Mouse (Mus musculus): ENCODE data around the gene Samd4b. TPM values are rescaled to one million over a fixed set of nuclear protein-coding genes. Genes with fewer than 3 reads are reported as not detected.

Samd4b gene
- total RNA-seq, 2 experiments from 2014 or later = 3.9 to 25.0 TPM

DNA sequence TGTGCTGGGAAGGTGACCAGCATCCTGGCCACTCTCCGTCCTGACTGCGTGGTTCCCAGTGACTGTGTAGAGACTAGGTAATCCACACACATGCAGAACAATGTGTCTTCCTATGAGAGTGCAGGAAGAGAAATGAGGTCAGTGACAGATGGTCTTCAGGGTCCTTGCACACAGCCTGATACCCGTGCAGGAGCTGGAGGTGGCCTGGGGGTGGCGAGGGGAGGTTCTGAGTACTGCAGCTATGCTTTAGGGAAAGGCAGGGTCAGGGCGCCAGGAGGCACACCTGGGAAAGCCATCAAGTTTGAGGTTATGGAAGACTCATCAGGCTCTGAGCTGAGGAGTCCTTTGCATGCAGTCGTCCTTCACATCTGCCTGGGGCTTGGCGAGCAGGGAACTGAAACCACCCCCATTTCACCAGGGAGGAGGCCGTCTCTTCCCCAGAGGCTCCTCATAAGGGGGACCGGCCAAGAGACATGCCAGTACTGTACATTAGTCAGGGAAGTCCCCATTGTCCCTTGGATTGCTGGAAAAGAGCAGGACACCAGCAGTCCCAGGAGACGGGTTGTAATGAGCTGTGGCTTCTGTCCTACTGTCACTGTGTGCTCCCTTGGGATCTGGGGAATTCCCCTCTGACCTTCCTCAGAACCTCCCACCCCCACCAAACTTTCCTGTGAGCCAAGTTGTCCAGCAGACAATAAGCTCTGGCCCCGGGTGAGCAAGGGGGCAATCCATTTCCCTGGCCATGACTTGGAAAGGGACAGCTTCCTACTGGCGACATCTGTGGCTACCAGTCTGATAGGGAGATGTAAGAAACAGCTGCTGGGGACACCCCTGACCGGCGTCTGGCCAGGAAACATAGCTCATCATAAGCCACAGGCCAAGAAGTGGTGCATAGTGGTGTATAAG is 4.5 kb downstream of the Samd4b start:
- peak; percentile 50 for ATAC-seq (replicated peaks; ENCODE audit: poor library complexity, severe bottlenecking)

DNA sequence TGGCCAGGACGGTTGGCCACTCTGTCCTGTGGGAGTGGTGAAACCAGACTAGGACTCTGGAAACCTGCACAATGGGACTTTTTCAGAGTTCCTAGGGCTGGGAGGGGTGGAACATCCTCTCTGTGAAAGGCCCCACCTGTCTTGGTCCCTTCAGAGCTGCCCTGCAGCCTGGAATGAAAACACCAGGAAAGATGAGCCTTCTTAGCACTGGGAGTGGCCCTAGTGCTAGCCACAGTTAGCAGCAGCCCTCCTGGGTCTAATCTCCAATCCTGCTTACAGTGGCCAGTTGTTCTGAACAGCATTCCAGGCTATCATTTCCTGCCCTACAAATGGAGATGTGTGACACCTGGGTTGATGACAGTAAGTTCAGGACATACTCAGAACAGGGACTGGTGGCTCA is 6.1 kb downstream of the Samd4b start:
- ATAC-seq (replicated peaks; ENCODE audit: poor library complexity, severe bottlenecking) = no peak

DNA sequence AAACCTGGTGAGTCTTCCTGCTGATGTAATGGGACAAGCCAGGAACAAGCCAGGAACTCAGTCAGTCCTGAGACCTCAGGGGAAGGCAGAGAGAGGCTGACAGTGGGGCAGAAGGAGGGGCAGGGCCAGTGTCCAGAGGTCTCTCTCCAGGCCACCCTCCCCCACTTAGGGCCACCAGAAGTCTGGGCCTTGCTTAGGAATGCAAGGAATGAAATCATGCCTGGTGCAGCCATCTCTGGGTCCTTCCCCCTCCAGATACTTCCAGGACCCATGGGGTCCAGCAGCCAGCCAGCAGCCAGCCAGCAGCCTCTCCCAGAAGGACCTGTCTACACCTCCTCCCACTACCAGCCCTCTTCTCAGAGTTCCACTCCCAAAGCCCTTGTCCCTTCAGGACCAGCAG is 10.3 kb downstream of the Samd4b start:
- no peak for ATAC-seq (replicated peaks; ENCODE audit: poor library complexity, severe bottlenecking)

DNA sequence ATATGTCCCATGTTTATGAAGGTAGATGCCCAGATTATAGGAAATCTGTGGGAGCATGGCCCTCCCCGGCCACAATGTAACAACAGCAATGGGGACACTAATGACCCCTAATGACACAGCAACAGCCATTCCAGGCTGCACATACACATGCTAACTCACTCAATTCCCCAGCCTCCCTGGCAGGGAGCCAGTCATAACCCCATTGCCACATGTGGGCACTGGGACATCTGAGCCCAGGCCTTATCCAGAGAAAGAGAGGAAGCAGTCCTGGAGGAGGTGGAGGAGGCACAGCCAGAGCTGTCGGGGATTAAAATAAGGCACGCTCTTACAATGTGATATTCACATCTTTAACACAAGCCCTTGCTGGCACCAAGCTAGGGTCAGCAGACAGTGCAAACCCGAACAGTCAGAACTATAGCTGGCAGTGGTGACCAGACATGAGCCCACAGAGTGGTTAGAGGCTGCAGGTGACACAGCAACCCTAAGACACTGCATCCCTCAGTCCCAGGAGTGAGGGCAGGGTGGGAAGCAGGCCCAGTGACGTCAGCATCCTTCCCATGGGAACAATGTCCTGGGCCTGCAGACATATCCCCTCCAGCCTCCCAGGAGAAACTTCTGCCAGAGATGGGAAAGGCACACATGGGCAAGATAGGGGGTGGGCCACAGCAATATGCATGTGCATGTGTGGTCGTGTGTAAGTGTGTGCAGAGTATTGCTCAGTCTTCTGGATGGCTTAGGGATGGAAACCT is 11.1 kb downstream of the Samd4b start:
- ATAC-seq (replicated peaks; ENCODE audit: poor library complexity, severe bottlenecking) = peak; percentile 36; the same call in 1 of the 2 replicates

GRCm38 (mm10) chr7:28585001-28585400 is 12.9 kb downstream of the Samd4b start:
- no peak for ATAC-seq (replicated peaks; ENCODE audit: poor library complexity, severe bottlenecking)

GRCm38 (mm10) chr7:28584468-28584867 is 13.5 kb downstream of the Samd4b start:
- no peak for ATAC-seq (replicated peaks; ENCODE audit: poor library complexity, severe bottlenecking)

- ATAC-seq (replicated peaks; ENCODE audit: poor library complexity, severe bottlenecking) = peak; percentile 60
Observed at GRCm38 (mm10) chr7:28583570-28584344, 14.2 kb downstream of the Samd4b start.

DNA sequence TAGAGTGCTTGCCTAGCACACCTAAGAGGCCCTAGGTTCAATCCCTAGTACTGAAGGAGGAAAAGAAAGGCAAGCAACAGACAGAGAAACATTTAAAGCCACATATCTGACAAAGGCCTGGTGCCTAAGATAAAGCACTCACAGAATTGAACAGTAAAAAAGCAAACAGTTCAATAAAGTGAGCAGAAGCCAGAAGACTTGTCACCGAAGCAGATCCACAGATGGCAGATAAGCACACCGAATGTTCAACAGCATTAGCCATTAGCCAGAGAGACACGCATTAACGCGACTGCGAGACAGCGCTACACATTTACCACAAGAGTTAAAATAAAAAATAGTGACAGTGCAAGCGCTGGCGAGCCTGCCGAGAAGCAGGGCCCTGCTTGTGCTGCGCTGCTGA is 15.1 kb downstream of the Samd4b start:
- no peak for ATAC-seq (replicated peaks; ENCODE audit: poor library complexity, severe bottlenecking)

GRCm38 (mm10) chr7:28581721-28582120 is 16.2 kb downstream of the Samd4b start:
- ATAC-seq (replicated peaks; ENCODE audit: poor library complexity, severe bottlenecking) = no peak

GRCm38 (mm10) chr7:28579826-28580225 is 18.1 kb downstream of the Samd4b start:
- ATAC-seq (replicated peaks; ENCODE audit: poor library complexity, severe bottlenecking) = no peak

DNA sequence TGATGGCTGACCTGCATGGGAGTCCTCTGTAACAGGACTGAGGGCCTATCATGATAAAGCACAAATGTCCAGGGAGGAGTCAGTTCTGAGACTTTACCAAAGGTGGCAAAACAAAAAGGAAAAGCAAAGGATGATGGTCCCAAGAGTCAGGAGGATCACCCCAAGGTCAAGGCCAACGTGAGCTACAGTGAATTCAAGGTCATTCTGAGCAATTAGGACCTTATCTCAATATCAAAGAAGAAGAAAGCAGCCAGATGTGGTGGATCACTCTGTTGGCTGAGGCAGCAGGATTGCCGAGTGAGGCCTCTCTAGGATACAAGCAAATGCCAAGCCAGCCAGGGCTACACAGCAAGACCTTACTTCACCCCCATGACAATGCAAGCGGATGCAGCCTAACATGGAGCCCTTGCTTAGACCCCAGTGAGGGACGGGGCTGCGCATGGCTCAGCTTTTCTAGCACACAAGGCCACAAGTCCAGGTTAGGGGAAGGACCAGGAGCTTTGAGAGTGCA is 19.3 kb downstream of the Samd4b start:
- no peak for ATAC-seq (replicated peaks; ENCODE audit: poor library complexity, severe bottlenecking)

DNA sequence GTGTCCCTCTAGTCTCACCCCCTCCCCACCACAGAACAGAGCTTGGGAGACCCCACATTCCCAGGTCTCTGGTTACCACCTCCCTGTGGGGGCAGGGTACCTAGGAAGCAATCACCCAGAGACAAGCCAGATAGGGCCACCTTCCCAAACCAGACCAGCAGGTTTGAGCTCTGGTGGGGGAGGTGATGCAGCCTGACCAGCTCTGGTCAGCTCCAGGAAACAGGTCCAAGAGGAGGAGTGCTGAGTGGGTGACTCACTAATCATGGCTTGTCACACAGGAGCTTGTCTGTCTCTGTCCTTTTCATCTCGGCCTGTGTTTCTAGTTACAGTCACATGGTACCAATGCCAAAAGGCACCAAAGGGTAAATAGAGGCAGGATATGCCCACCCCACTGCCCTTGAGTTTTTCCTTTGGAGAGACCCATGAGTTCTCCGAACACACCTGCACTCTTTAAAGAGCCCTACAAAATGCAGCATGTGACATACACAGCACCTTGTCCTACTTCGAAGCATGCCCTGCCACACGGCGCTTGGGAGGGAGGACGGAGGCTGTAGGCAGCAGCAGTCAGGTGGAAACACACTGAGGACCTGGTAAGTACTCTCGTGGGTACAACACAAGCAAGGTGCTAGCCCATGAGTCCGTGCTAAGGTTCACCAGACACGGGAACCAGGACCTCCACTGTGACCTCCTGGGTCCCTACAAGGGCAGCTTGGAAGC is 20.0 kb downstream of the Samd4b start:
- ATAC-seq (replicated peaks; ENCODE audit: poor library complexity, severe bottlenecking) = no peak

- ATAC-seq (replicated peaks; ENCODE audit: poor library complexity, severe bottlenecking) = no peak
Observed at GRCm38 (mm10) chr7:28576271-28576914, 21.6 kb downstream of the Samd4b start.

GRCm38 (mm10) chr7:28575597-28575996 is 22.3 kb downstream of the Samd4b start:
- no peak for ATAC-seq (replicated peaks; ENCODE audit: poor library complexity, severe bottlenecking)

DNA sequence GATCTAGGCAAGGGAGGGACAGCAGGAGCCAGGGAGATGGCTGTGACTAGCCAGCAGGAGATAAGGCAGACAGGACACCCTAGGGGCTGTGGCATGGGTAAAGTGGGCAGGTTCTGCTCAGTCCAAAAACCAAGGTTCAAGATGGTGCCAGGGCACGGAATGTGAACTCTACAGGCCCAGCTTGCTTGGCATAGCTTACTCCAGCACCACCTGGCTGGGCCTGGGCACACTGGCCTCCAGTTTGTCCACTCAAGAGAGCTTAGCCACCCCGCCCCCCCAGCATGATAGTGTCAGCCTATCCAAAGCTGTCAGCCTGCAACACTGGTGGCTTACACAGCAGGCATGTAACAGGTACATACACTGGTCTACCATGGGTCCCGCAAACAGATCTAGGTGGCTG is 24.7 kb downstream of the Samd4b start:
- no peak for ATAC-seq (replicated peaks; ENCODE audit: poor library complexity, severe bottlenecking)

- no peak for ATAC-seq (replicated peaks; ENCODE audit: poor library complexity, severe bottlenecking)
Observed at GRCm38 (mm10) chr7:28572689-28573088, 25.3 kb downstream of the Samd4b start.

- no peak for ATAC-seq (replicated peaks; ENCODE audit: poor library complexity, severe bottlenecking)
Observed at GRCm38 (mm10) chr7:28570982-28571682, 26.8 kb downstream of the Samd4b start.

DNA sequence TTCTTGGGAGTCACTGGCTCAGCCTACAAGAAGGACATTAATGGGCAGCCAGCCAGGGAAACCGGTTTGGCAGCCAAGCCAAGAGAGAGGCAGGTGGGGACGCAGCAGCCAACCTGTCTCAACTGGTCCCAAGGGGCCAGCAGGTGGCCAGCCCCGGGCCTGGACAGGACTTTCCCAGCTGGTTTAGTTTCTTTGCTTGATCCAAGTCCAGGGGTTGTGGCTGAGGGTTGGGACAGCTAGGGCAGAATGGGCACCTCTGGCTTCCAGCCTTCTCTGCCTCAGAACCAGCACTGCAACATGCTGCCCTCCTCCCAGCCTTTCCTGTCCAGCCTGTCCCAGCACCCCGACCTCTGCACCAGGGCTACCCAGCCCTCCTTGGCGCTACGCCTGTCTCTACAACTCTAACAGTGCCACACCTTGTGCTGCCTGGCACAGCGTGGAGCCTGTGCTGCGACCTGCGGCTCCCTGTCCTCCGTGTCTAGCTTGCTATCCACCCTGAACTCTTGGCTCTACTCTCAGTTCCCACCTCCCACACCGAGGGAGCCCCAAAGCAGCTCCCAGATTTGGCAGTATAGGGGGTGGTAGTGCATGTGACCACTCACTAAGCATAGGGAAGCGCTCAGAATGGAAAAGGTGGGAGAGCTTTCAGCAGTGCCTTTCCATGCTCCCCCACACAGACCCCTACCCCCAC is 27.5 kb downstream of the Samd4b start:
- no peak for ATAC-seq (replicated peaks; ENCODE audit: poor library complexity, severe bottlenecking)
